Mouse (Mus musculus) myocyte (in vitro differentiated cells): Measurements from ENCODE around the gene Cd101.

Source experiments
- CEBPB ChIP-seq: IDR thresholded peaks from 2 replicates; pipeline ENCODE4 v1.6.1; 2011; ENCODE audit warnings: mild to moderate bottlenecking, moderate library complexity; ENCODE audit not compliant: poor library complexity, insufficient read depth, severe bottlenecking
- E2F4 ChIP-seq: IDR thresholded peaks from one replicate; pipeline ENCODE4 v1.6.1; 2011; ENCODE audit warnings: mild to moderate bottlenecking, control low read depth, moderate library complexity; ENCODE audit not compliant: insufficient read depth
- MAX ChIP-seq: IDR thresholded peaks from one replicate; pipeline ENCODE4 v1.6.1; 2011; ENCODE audit warnings: low read depth, mild to moderate bottlenecking, control low read depth
- MYOD1 ChIP-seq, 3 experiments: IDR thresholded peaks; one replicate each; pipeline ENCODE4 v1.6.1; 2011; ENCODE audit warnings: control low read depth in 2 of 3, low read depth in 2 of 3, mild to moderate bottlenecking in 2 of 3, moderate library complexity in 1 of 3; ENCODE audit not compliant: insufficient read length in 2 of 3, control insufficient read depth in 1 of 3
- MYOG ChIP-seq, 3 experiments: IDR thresholded peaks; one replicate each; pipeline ENCODE4 v1.6.1; 2011; ENCODE audit warnings: control low read depth in 2 of 3, low read depth in 2 of 3, mild to moderate bottlenecking in 2 of 3; ENCODE audit not compliant: insufficient read length in 2 of 3, control insufficient read depth in 1 of 3, insufficient read depth in 1 of 3
- POLR2A ChIP-seq: IDR thresholded peaks from one replicate; pipeline ENCODE4 v1.6.1; 2011; ENCODE audit warnings: low read depth, mild to moderate bottlenecking, control low read depth, moderate library complexity; ENCODE audit not compliant: insufficient read length
- POLR2AphosphoS2 ChIP-seq: IDR thresholded peaks from one replicate; pipeline ENCODE4 v1.6.1; 2011; ENCODE audit warnings: low read depth, control low read depth; ENCODE audit not compliant: insufficient read length
- SRF ChIP-seq: IDR thresholded peaks from one replicate; pipeline ENCODE4 v1.6.1; 2011; ENCODE audit warnings: low read depth; ENCODE audit not compliant: control insufficient read depth, insufficient read length
- TCF12 ChIP-seq: IDR thresholded peaks from one replicate; pipeline ENCODE4 v1.6.1; 2011; ENCODE audit warnings: mild to moderate bottlenecking, control low read depth; ENCODE audit not compliant: poor library complexity, insufficient read depth, severe bottlenecking
- TCF3 ChIP-seq: IDR thresholded peaks from one replicate; pipeline ENCODE4 v1.6.1; 2011; ENCODE audit warnings: low read depth, control low read depth; ENCODE audit not compliant: insufficient read length
- USF1 ChIP-seq: IDR thresholded peaks from one replicate; pipeline ENCODE4 v1.6.1; 2011; ENCODE audit warnings: low read depth, mild to moderate bottlenecking, control low read depth, moderate library complexity

DNA sequence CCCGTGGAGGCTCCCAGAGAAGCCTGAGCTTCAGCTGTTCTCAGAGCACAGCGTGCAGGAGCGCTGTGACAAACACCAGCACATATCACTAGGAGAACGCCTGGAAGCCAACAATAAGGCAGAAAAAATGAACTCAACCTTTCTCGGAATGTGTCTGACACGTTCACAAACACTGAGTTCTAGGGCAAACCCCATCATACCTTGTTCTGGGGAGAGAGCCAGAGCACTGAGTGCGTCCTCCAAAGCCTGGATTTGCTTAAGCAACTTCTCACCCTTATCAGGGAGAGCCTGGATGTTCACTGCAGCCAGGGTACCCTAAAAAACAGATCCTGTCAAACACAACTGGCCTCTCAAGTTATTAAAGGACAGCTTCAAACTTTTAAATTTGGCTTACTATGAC lies 67.9 kb downstream of the Cd101 start:
- TF ChIP-seq POLR2A (no peak), USF1 (no peak), MYOG (IDR thresholded peaks at IDR 0.05; ENCODE audit: control insufficient read depth in 1 of 3, insufficient read depth in 1 of 3, insufficient read length in 2 of 3, low read depth in 2 of 3) (no peak), E2F4 (no peak), MAX (no peak), MYOD1 (IDR thresholded peaks at IDR 0.05; ENCODE audit: control insufficient read depth in 1 of 3, insufficient read length in 2 of 3, low read depth in 2 of 3) (no peak), TCF12 (no peak), POLR2AphosphoS2 (no peak), CEBPB (no peak), TCF3 (no peak), SRF (no peak)
